Mouse (Mus musculus) hindbrain, embryonic 14.5 days (tissue): ENCODE results near the gene Mcts1. TPM values are rescaled to one million over a fixed set of nuclear protein-coding genes. Genes with fewer than 3 reads are reported as not detected.

ENCODE experiments used
- ATAC-seq: fragments of 200-750 bp; cut with Nextera tagmentation; 2 replicates; pipeline ENCODE4 v1.8.0; 2017; ENCODE audit warnings: moderate number of reproducible peaks, mild to moderate bottlenecking, moderate TSS enrichment, moderate library complexity; ENCODE audit not compliant: low FRiP score
- DNase-seq: peaks from one replicate; pipeline ENCODE4 v3.0.0-alpha.2; 2015; ENCODE audit warnings: low spot score
- H3K27ac ChIP-seq: fragments of 300-500 bp; sonication (generic); 2 replicates; pipeline ENCODE4 v1.5.1; 2014; ENCODE audit warnings: mild to moderate bottlenecking, moderate library complexity
- H3K27me3 ChIP-seq: fragments of 300-500 bp; sonication (generic); 2 replicates; pipeline ENCODE4 v1.6.1; 2014; ENCODE audit warnings: mild to moderate bottlenecking, low read length, mixed read lengths; ENCODE audit not compliant: control insufficient read depth, insufficient read depth
- H3K36me3 ChIP-seq: fragments of 300-500 bp; sonication (generic); replicated peaks from 2 replicates; pipeline ENCODE4 v1.6.1; 2014; ENCODE audit not compliant: control insufficient read depth, insufficient read depth
- H3K4me1 ChIP-seq: fragments of 300-500 bp; sonication (generic); replicated peaks from 2 replicates; pipeline ENCODE4 v1.6.1; 2014; ENCODE audit warnings: antibody characterized with exemption, low read length, mixed read lengths; ENCODE audit not compliant: control insufficient read depth, insufficient read depth
- H3K4me2 ChIP-seq: fragments of 300-500 bp; sonication (generic); replicated peaks from 2 replicates; pipeline ENCODE4 v1.6.1; 2014; ENCODE audit warnings: mild to moderate bottlenecking, moderate library complexity
- H3K4me3 ChIP-seq: fragments of 300-500 bp; sonication (generic); replicated peaks from 2 replicates; pipeline ENCODE4 v1.5.1; 2014; ENCODE audit warnings: mild to moderate bottlenecking, low read length
- H3K9ac ChIP-seq: fragments of 300-500 bp; sonication (generic); 2 replicates; pipeline ENCODE4 v1.6.1; 2014
- H3K9me3 ChIP-seq: fragments of 300-500 bp; sonication (generic); 2 replicates; pipeline ENCODE4 v1.6.1; 2016; ENCODE audit warnings: low read length; ENCODE audit not compliant: control insufficient read depth
- WGBS: fragments of 180-500 bp; shearing (Covaris S2); extraction: QIAGEN DNeasy Blood & Tissue Kit; methylation state at CpG from one replicate; pipeline ENCODE4 v1.1.7; 2014; 5-methylcytosine and 5-hydroxymethylcytosine counted together
- polyA plus RNA-seq: library from polyadenylated mRNA; unstranded; fragments of >200 nt; fragmentation: Nextera tagmentation; extraction: Ambion mirVana; gene quantifications from 2 replicates; pipeline ENCODE4 v1.2.1, GENCODE M21; 2014

The Mcts1 gene
- 181 and 204 TPM in 2 replicates for polyA plus RNA-seq

GRCm38 (mm10) chrX:38600177-38600994 lies at the start of gene Mcts1:
TSS of gene Mcts1 (plus strand) at chrX:38600578.
- no peaks in the 10 kb centered on the region for H3K4me1 ChIP-seq
- H3K4me3 ChIP-seq: peak within 1 kb of the TSS; percentile 47
- peak within 1 kb of the TSS; percentile 62 for H3K9ac ChIP-seq
- 19% methylated on average over 26 of the region's 26 CpGs for WGBS
- no peaks in the 10 kb centered on the region for H3K36me3 ChIP-seq
- peak; percentile 78 for DNase-seq
- peak; percentile 92 for ATAC-seq
- peak within 1 kb of the TSS; percentile 76 for H3K27ac ChIP-seq
- H3K9me3 ChIP-seq: no peaks in the 10 kb centered on the region
- peak within 1 kb of the TSS; percentile 56 for H3K4me2 ChIP-seq
- no peaks in the 10 kb centered on the region for H3K27me3 ChIP-seq

- H3K4me1 ChIP-seq: no peaks in the 10 kb centered on the region
- DNase-seq: no peak
- no peak overlapping the region for H3K4me2 ChIP-seq
- no peak for ATAC-seq
- H3K9ac ChIP-seq: no peak overlapping the region
- no peak overlapping the region for H3K4me3 ChIP-seq
- H3K9me3 ChIP-seq: no peaks in the 10 kb centered on the region
- H3K36me3 ChIP-seq: peaks cover 13% of the 10 kb centered on the region
- H3K27me3 ChIP-seq: no peaks in the 10 kb centered on the region
- no peak overlapping the region for H3K27ac ChIP-seq
Observed at GRCm38 (mm10) chrX:38553255-38553654, 47.1 kb upstream of the Mcts1 start.

DNA sequence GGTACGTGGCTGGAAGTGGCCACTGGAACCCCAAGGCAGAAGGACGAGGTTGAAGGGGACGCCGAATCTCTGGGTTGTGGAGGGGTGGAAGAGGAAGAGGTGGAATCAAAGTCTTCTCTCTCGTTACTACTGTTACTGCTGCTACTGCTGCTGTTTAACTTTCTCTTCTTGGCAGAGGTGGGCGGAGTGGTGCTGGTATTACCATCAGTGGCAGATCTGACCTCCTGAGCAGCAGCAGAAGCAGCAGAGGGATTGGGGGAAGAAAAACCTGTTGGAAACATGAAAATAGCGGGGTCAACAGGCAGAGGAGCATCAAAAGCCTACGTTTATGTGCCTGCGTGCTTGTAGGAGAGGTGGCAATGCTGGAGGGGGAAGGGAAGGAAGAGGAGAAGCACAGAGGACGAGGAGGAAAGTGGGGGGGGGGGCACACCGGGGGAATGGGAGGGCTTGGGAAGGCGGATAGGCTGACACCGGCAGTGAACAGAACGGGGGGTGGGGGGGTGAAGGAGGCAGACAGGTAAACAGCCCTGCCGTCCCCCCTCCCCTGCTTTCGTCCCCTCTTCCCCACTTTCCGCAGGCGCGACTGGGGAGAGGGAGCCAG lies 36.3 kb upstream of the Mcts1 start:
- Histone ChIP-seq H3K36me3 (no peaks in the 10 kb centered on the region; the same call in 1 of the 2 replicates), H3K9ac (peak overlapping the region; percentile 73), H3K4me3 (peak overlapping the region; percentile 58), H3K4me2 (peak overlapping the region; percentile 71), H3K9me3 (no peaks in the 10 kb centered on the region), H3K27ac (peak overlapping the region; percentile 94), H3K4me1 (peaks cover 14% of the 10 kb centered on the region), H3K27me3 (no peaks in the 10 kb centered on the region)
- peak; percentile 34 for ATAC-seq
- DNase-seq: no peak
- WGBS: 14% methylated on average over 11 of the region's 19 CpGs

DNA sequence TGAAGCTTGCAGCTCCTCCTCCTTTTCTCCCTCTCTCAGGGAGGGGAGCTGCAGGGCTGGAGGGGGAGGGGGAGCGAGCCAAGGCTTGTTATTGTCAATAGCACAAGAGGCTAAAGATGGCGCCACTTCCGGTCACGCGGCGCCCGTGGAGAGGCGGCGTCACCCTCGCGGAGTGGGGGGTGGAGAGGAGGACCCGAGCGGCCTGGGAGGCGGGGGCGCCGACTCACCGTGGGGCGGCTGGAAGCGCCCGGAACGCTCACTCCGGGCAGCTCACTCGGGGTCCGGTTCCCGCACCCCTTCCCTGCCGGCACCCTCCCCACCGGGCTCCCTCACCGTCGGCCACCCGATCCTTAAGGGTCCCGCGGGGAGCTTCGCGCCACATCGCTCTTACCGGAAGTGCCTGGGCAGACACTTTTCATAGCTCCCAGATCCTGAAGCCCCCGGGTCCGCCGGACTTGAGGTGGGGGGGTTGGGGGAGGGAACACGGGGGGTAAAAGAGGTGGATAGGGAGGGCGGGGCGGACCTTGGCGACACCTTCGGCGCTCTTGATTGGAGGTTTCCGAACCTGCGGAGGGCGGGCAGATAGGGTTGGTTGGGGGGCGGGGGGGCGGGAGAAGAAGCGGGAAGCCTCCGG lies 35.7 kb upstream of the Mcts1 start:
- no peaks in the 10 kb centered on the region for H3K9me3 ChIP-seq
- ATAC-seq (peak; percentile 96), DNase-seq (peak; percentile 81)
- peak overlapping the region; percentile 58 for H3K4me3 ChIP-seq
- 14% methylated on average over 27 of the region's 52 CpGs for WGBS
- H3K27ac ChIP-seq: peak overlapping the region; percentile 94
- H3K27me3 ChIP-seq: no peaks in the 10 kb centered on the region
- no peaks in the 10 kb centered on the region; the same call in 1 of the 2 replicates for H3K36me3 ChIP-seq
- H3K4me2 ChIP-seq: peak overlapping the region; percentile 71
- H3K9ac ChIP-seq: peak overlapping the region; percentile 73
- H3K4me1 ChIP-seq: peaks cover 14% of the 10 kb centered on the region

GRCm38 (mm10) chrX:38565176-38565542 lies 35.2 kb upstream of the Mcts1 start:
- peak overlapping the region; percentile 71 for H3K4me2 ChIP-seq
- ATAC-seq (no peak), DNase-seq (peak; percentile 34)
- H3K27ac ChIP-seq: peak overlapping the region; percentile 94; the same call in 1 of the 2 replicates
- H3K9ac ChIP-seq: peak overlapping the region; percentile 31
- 11% methylated on average over 8 of the region's 8 CpGs for WGBS
- H3K4me1 ChIP-seq: peaks cover 14% of the 10 kb centered on the region
- H3K36me3 ChIP-seq: no peaks in the 10 kb centered on the region
- H3K4me3 ChIP-seq: peak overlapping the region; percentile 58
- no peaks in the 10 kb centered on the region for H3K9me3 ChIP-seq
- no peaks in the 10 kb centered on the region for H3K27me3 ChIP-seq

- Histone ChIP-seq H3K4me1 (peaks cover 10% of the 10 kb centered on the region), H3K36me3 (no peaks in the 10 kb centered on the region), H3K27ac (no peak overlapping the region), H3K9me3 (no peaks in the 10 kb centered on the region), H3K4me3 (no peak overlapping the region), H3K27me3 (no peaks in the 10 kb centered on the region), H3K4me2 (no peak overlapping the region), H3K9ac (no peak overlapping the region)
- 77% methylated on average over 6 of the region's 6 CpGs for WGBS
- DNase-seq: no peak
- no peak for ATAC-seq
Observed at GRCm38 (mm10) chrX:38566521-38567205, 33.7 kb upstream of the Mcts1 start.

DNA sequence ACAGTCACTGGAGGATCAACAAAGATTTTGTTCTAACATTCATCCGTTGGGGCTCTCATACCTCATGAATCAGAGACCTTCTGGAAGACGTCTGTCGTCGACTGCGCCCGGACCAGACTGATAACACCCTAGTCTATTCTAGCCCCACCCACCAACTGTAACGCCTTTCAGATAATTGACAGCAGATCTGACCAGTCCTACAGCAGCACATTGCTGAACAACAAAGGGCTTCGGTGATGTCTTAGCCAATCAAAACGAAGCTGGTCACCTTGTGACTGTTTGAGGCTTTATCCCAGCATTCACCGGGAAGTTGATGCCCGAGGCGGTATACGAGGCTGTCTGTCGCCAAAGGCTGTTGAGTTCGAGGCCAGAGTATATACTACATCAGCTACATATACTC lies 24.3 kb upstream of the Mcts1 start, which contains the start of gene Cul4b:
Cul4b (minus strand) TSS at position 119 of the 400 bp plus-strand sequence.
- H3K4me2 ChIP-seq: no peak within 1 kb of the TSS
- no peak for DNase-seq
- H3K9me3 ChIP-seq: no peaks in the 10 kb centered on the region
- no peaks in the 10 kb centered on the region for H3K36me3 ChIP-seq
- no peak for ATAC-seq
- H3K4me3 ChIP-seq: no peak within 1 kb of the TSS
- H3K27me3 ChIP-seq: no peaks in the 10 kb centered on the region
- H3K4me1 ChIP-seq: no peaks in the 10 kb centered on the region
- no peak within 1 kb of the TSS for H3K27ac ChIP-seq
- WGBS: 90% methylated on average over 15 of the region's 15 CpGs
- H3K9ac ChIP-seq: no peak within 1 kb of the TSS

GRCm38 (mm10) chrX:38581140-38581539 lies 19.2 kb upstream of the Mcts1 start:
- Histone ChIP-seq H3K27ac (no peak overlapping the region), H3K4me3 (no peak overlapping the region), H3K4me2 (no peak overlapping the region), H3K4me1 (no peaks in the 10 kb centered on the region), H3K36me3 (no peaks in the 10 kb centered on the region), H3K9me3 (no peaks in the 10 kb centered on the region), H3K9ac (no peak overlapping the region), H3K27me3 (no peaks in the 10 kb centered on the region)
- 89% methylated on average over 1 of the region's 1 CpGs for WGBS
- ATAC-seq (no peak), DNase-seq (no peak)

DNA sequence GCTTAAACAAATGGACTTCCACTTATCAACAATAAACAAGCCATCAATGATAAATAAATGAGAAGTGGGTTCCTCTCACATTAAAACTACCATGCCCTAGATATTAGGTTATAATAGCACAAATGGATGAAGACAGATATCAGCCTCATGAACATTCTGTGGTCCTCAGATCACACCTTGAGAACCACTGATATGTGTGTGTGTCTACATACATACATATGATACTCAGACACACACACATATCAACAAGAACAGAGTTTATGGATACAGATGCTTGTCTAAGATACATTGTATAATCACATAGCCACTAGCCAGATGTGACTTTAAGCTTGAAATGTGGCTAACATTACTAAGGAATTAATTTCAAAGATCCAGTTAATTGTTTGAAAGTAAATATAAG lies 17.1 kb upstream of the Mcts1 start:
- Histone ChIP-seq H3K4me2 (no peak overlapping the region), H3K9ac (no peak overlapping the region), H3K9me3 (no peaks in the 10 kb centered on the region), H3K4me1 (no peaks in the 10 kb centered on the region), H3K4me3 (no peak overlapping the region), H3K36me3 (no peaks in the 10 kb centered on the region), H3K27me3 (no peaks in the 10 kb centered on the region), H3K27ac (no peak overlapping the region)
- DNase-seq: no peak
- ATAC-seq: no peak
